Mouse (Mus musculus) kidney, adult 8-10 months (tissue): ENCODE measurements around the gene Wdsub1.

Experiments
- DNase-seq, 2 experiments: peaks; one replicate each; pipeline ENCODE4 v3.0.0; 2022

The Wdsub1 gene

GRCm38 (mm10) chr2:59841189-59841939, 41.0 kb downstream of the Wdsub1 start:
- DNase-seq = peak; percentile 61 to 63

GRCm38 (mm10) chr2:59840191-59840590, 42.2 kb downstream of the Wdsub1 start:
- DNase-seq = no peak

- no peak for DNase-seq
Observed at GRCm38 (mm10) chr2:59839755-59840154, 42.6 kb downstream of the Wdsub1 start.

- DNase-seq = peak; percentile 53 to 61
Observed at GRCm38 (mm10) chr2:59838825-59839224, 43.6 kb downstream of the Wdsub1 start.

- DNase-seq = no peak
Observed at GRCm38 (mm10) chr2:59831831-59832230, 50.6 kb downstream of the Wdsub1 start.

- DNase-seq = no peak
Observed at GRCm38 (mm10) chr2:59830940-59831339, 51.5 kb downstream of the Wdsub1 start.

GRCm38 (mm10) chr2:59830151-59830550, 52.2 kb downstream of the Wdsub1 start:
- DNase-seq = no peak

GRCm38 (mm10) chr2:59829718-59830117, 52.7 kb downstream of the Wdsub1 start:
- no peak for DNase-seq

- peak; percentile 53 to 73 for DNase-seq
Observed at GRCm38 (mm10) chr2:59828777-59829508, 53.4 kb downstream of the Wdsub1 start.

- no peak for DNase-seq
Observed at GRCm38 (mm10) chr2:59828103-59828655, 54.2 kb downstream of the Wdsub1 start.

GRCm38 (mm10) chr2:59825380-59825779, 57.0 kb downstream of the Wdsub1 start:
- DNase-seq = no peak

- no peak for DNase-seq
Observed at GRCm38 (mm10) chr2:59824289-59824688, 58.1 kb downstream of the Wdsub1 start.

GRCm38 (mm10) chr2:59821044-59821443, 61.3 kb downstream of the Wdsub1 start:
- DNase-seq = no peak

- no peak for DNase-seq
Observed at GRCm38 (mm10) chr2:59820088-59820487, 62.3 kb downstream of the Wdsub1 start.

GRCm38 (mm10) chr2:59819415-59819814, 63.0 kb downstream of the Wdsub1 start:
- no peak for DNase-seq

- DNase-seq = no peak
Observed at GRCm38 (mm10) chr2:59818663-59819062, 63.7 kb downstream of the Wdsub1 start.

GRCm38 (mm10) chr2:59814997-59815396, 67.4 kb downstream of the Wdsub1 start:
- no peak for DNase-seq

GRCm38 (mm10) chr2:59813457-59813856, 68.9 kb downstream of the Wdsub1 start:
- DNase-seq = no peak

- DNase-seq = no peak
Observed at GRCm38 (mm10) chr2:59812641-59813040, 69.8 kb downstream of the Wdsub1 start.

- no peak for DNase-seq
Observed at GRCm38 (mm10) chr2:59811247-59811646, 71.1 kb downstream of the Wdsub1 start.

- no peak for DNase-seq
Observed at GRCm38 (mm10) chr2:59810039-59810438, 72.4 kb downstream of the Wdsub1 start.

GRCm38 (mm10) chr2:59808608-59809007, 73.8 kb downstream of the Wdsub1 start:
- no peak for DNase-seq

- DNase-seq = no peak
Observed at GRCm38 (mm10) chr2:59806038-59806437, 76.4 kb downstream of the Wdsub1 start.

GRCm38 (mm10) chr2:59805595-59805994, 76.8 kb downstream of the Wdsub1 start:
- no peak for DNase-seq
